Mouse (Mus musculus) liver, embryonic 11.5 days (tissue): ENCODE data around the gene Plpp7. TPM values are rescaled to one million over a fixed set of nuclear protein-coding genes. Genes with fewer than 3 reads are reported as not detected.

ENCODE experiments used
- ATAC-seq: fragments of 200-750 bp; cut with Nextera tagmentation; replicated peaks from 2 replicates; pipeline ENCODE4 v1.8.0; 2017; ENCODE audit warnings: moderate number of reproducible peaks, mild to moderate bottlenecking, moderate TSS enrichment, moderate library complexity; ENCODE audit not compliant: low FRiP score
- DNase-seq: peaks from one replicate; pipeline ENCODE4 v3.0.0-alpha.2; 2017; ENCODE audit warnings: low spot score
- H3K27ac ChIP-seq: fragments of 300-500 bp; sonication (generic); 2 replicates; pipeline ENCODE4 v1.5.1; 2014; ENCODE audit warnings: mild to moderate bottlenecking, low read depth, low read length, control low read depth
- H3K27me3 ChIP-seq: fragments of 300-500 bp; sonication (generic); replicated peaks from 2 replicates; pipeline ENCODE4 v1.6.1; 2014; ENCODE audit warnings: low read length, mixed read lengths; ENCODE audit not compliant: control insufficient read depth, insufficient read depth
- H3K36me3 ChIP-seq: fragments of 300-500 bp; sonication (generic); 2 replicates; pipeline ENCODE4 v1.6.1; 2014; ENCODE audit warnings: mild to moderate bottlenecking, low read length, moderate library complexity, mixed read lengths; ENCODE audit not compliant: control insufficient read depth, insufficient read depth
- H3K4me1 ChIP-seq: fragments of 300-500 bp; sonication (generic); replicated peaks from 2 replicates; pipeline ENCODE4 v1.6.1; 2014; ENCODE audit warnings: low read length, mixed read lengths; ENCODE audit not compliant: control insufficient read depth, insufficient read depth
- H3K4me2 ChIP-seq: fragments of 300-500 bp; sonication (generic); 2 replicates; pipeline ENCODE4 v1.6.1; 2014; ENCODE audit warnings: mild to moderate bottlenecking, control low read depth, moderate library complexity
- H3K4me3 ChIP-seq: fragments of 300-500 bp; sonication (generic); 2 replicates; pipeline ENCODE4 v1.5.1; 2014; ENCODE audit warnings: low read depth, low read length, control low read depth
- H3K9ac ChIP-seq: fragments of 300-500 bp; sonication (generic); 2 replicates; pipeline ENCODE4 v1.6.1; 2014; ENCODE audit warnings: low read depth, low read length, control low read depth
- H3K9me3 ChIP-seq: fragments of 300-500 bp; sonication (generic); 2 replicates; pipeline ENCODE4 v1.6.1; 2016; ENCODE audit warnings: low read length, inconsistent platforms, mixed read lengths; ENCODE audit not compliant: control insufficient read depth
- WGBS: fragments of 180-500 bp; shearing (Covaris S2); extraction: QIAGEN DNeasy Blood & Tissue Kit; methylation state at CpG from one replicate; pipeline ENCODE4 v1.1.7; 2014; 5-methylcytosine and 5-hydroxymethylcytosine counted together
- polyA plus RNA-seq: library from polyadenylated mRNA; unstranded; fragments of >200 nt; fragmentation: Nextera tagmentation; extraction: Ambion mirVana; gene quantifications from 2 replicates; pipeline ENCODE4 v1.2.1, GENCODE M21; 2014

Plpp7 gene
- polyA plus RNA-seq, 1 experiment from 2014 or later, result 5.3 TPM

GRCm38 (mm10) chr2:32141602-32142001 lies 46.3 kb downstream of the Plpp7 start:
- Histone ChIP-seq H3K9me3 (no peaks in the 10 kb centered on the region), H3K36me3 (no peaks in the 10 kb centered on the region), H3K4me2 (no peak overlapping the region), H3K4me1 (0 out of 2 replicates have a peak, but pooled peaks cover 3% of the 10 kb centered on the region), H3K4me3 (no peak overlapping the region), H3K9ac (no peak overlapping the region), H3K27ac (no peak overlapping the region), H3K27me3 (no peaks in the 10 kb centered on the region)
- DNase-seq (no peak), ATAC-seq (no peak)
- 64% methylated on average over 6 of the region's 6 CpGs for WGBS

DNA sequence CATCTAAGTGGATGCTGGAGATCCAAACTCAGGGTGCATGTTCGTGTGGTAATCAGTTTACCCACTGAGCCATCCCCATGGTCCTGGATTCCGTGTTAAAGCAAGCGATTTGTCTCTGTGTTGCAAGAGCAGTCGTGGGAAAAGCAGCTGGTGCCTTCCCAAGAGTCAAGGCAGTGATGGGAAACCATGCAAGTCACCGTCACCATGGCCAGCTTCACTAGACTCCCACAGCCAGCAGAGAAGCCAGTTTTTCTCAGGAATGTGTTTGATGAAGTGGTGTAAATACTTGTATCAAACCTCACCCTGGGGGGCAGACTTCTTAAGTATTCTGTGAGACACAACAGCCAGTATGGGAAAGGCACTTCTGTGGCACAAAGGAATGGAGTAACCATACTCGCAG lies 47.0 kb downstream of the Plpp7 start:
- no peak for ATAC-seq
- WGBS, result 71% methylated on average over 6 of the region's 6 CpGs
- Histone ChIP-seq H3K9me3 (no peaks in the 10 kb centered on the region), H3K27ac (no peak overlapping the region), H3K4me3 (no peak overlapping the region), H3K27me3 (no peaks in the 10 kb centered on the region), H3K4me2 (no peak overlapping the region), H3K9ac (no peak overlapping the region), H3K4me1 (peaks cover 3% of the 10 kb centered on the region; the same call in 1 of the 2 replicates), H3K36me3 (no peaks in the 10 kb centered on the region)
- no peak for DNase-seq

DNA sequence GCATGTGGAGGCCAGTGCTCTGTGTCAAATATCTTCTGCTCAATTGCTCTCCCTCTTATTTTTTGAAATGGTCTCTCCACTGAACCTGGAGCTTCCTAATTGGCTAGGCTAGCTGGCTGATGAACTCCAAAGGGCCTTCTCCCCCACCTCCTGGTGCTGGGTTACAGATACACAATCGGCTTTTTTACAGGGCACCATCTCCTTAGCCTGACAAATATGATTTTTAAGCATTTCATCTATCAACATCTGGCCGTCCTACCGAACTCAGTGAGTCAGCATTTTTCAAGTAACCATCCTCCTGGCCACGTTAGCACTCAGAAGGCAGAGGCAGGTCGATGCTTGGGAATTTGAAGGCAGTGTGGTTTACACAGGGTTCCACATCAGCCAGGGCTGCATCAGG lies 49.3 kb downstream of the Plpp7 start:
- no peak for DNase-seq
- H3K36me3 ChIP-seq, result no peaks in the 10 kb centered on the region
- 56% methylated on average over 5 of the region's 5 CpGs for WGBS
- peak; percentile 58 for ATAC-seq
- H3K27me3 ChIP-seq, result no peaks in the 10 kb centered on the region
- no peaks in the 10 kb centered on the region; the same call in 1 of the 2 replicates for H3K4me1 ChIP-seq
- H3K27ac ChIP-seq, result peak overlapping the region; percentile 25; the same call in 1 of the 2 replicates
- no peak overlapping the region for H3K4me3 ChIP-seq
- H3K9ac ChIP-seq, result no peak overlapping the region; the same call in 1 of the 2 replicates
- no peak overlapping the region for H3K4me2 ChIP-seq
- no peaks in the 10 kb centered on the region for H3K9me3 ChIP-seq

DNA sequence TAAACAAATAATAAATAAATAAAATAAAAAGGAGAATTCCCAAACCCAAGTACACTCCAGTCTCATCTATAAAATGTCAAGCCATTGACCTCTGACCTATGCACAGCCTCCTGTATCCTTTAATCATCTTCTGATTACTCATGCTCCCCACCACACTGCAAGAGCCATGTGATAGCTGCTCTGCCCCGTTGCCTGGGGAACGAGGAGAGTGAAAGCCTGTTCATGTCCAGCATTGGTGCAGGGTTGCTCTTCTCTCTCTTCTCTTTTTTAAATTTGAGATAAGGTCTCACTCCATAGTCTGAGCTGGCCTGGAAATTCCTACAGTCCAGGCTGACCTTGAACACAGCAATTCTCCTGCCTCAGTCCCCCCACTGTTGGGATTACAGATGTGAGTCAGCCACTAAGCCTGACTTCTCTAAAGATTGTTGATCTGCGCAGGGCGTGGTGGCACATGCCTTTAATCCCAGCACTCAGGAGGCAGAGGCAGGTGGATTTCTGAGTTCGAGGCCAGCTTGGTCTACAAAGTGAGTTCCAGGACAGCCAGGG lies 51.4 kb downstream of the Plpp7 start:
- H3K4me3 ChIP-seq, result no peak overlapping the region

DNA sequence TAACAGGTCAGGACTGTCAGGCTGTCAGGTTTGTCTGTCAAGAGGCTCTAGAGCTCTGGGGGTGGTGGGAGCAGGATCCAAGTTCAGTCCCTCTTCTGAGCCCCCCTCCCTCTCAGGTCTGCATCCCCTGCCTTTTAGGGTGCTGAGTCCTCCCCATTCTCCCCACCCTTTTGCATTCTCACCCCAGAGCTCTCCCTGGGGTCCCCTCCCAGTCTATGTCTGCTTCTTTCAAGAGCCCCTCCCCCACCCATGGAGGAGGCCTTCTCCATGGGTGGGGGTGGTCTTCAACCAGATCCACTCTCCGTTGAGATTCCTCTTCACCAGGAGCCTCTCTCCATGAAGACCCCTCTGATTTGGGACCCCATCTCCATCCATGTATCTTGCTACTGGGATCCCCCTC lies 54.8 kb downstream of the Plpp7 start:
- H3K4me3 ChIP-seq, result no peak overlapping the region; the same call in 1 of the 2 replicates
- H3K27ac ChIP-seq, result no peak overlapping the region
- WGBS, result 35% methylated on average over 1 of the region's 1 CpGs
- no peak for DNase-seq
- H3K4me2 ChIP-seq, result peak overlapping the region; percentile 98
- no peaks in the 10 kb centered on the region for H3K9me3 ChIP-seq
- no peaks in the 10 kb centered on the region for H3K27me3 ChIP-seq
- H3K4me1 ChIP-seq, result peaks cover 33% of the 10 kb centered on the region
- H3K36me3 ChIP-seq, result no peaks in the 10 kb centered on the region
- H3K9ac ChIP-seq, result peak overlapping the region; percentile 99
- ATAC-seq, result no peak

More for the DNA sequence above, 51.4 kb downstream of the Plpp7 start:
- WGBS, result 68% methylated on average over 5 of the region's 5 CpGs
- no peak overlapping the region for H3K4me2 ChIP-seq
- DNase-seq, result no peak
- no peak for ATAC-seq
- no peaks in the 10 kb centered on the region for H3K36me3 ChIP-seq
- H3K4me1 ChIP-seq, result peaks cover 3% of the 10 kb centered on the region
- H3K27ac ChIP-seq, result no peak overlapping the region
- no peak overlapping the region for H3K9ac ChIP-seq
- H3K9me3 ChIP-seq, result no peaks in the 10 kb centered on the region
- no peaks in the 10 kb centered on the region for H3K27me3 ChIP-seq

DNA sequence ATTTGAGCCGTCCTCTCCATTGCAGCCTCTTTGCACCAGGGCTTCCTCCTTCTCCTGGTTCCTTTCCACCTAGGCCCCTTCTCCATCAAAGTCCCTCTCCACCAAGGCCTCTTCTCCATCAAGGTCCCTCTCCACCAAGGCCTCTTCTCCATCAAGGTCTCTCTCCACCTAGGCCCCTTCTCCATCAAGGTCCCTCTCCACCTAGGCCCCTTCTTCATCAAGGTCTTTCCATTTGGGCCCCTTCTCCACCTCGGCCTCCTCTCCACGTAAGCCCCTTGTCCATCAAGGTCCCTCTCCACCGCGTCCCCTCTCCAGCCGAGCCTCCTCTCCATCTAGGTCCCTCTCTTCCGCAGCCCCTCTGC lies 55.2 kb downstream of the Plpp7 start:
- H3K4me2 ChIP-seq, result peak overlapping the region; percentile 98
- no peaks in the 10 kb centered on the region for H3K9me3 ChIP-seq
- H3K36me3 ChIP-seq, result no peaks in the 10 kb centered on the region
- H3K4me1 ChIP-seq, result peaks cover 37% of the 10 kb centered on the region
- no peaks in the 10 kb centered on the region for H3K27me3 ChIP-seq
- H3K4me3 ChIP-seq, result peak overlapping the region; percentile 96
- ATAC-seq (no peak), DNase-seq (no peak)
- H3K27ac ChIP-seq, result peak overlapping the region; percentile 99
- H3K9ac ChIP-seq, result peak overlapping the region; percentile 99
- 10% methylated on average over 7 of the region's 7 CpGs for WGBS

DNA sequence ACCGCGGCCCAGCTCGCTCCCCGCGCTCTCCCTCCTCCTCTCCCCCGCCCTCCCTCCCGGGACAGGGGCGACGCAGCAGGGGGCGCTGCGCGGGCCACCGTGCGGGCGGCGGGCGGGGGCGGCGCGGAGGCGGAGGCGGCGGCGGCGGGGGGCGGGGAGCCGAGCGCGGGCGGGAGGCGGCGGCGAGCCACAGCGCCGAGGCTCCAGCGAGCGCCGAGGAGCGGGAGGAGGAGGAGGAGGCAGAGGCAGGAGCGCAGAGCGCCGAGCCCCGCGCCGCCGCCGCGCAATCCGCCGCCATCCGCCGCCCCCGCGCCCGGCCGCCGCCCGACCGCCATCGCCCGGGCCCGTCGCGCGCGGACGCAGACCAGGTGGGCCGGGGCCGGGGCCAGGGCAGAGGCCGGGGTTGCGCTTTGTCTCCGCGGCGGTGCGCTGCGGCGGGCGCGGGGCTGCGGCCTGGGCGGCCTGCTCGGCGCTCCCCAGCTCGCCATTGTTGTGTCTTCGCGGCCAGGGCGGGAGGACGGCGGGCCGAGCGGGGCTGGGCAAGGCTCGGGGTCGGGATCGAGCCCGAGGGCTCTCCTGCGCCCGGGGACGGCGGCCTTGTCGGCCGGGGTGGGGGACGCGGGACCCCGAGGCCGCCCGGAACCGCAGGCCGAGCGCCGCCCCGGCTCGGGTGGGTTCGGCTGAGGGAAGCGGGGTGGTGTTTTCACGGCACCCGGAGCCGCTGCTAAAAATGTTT lies 55.8 kb downstream of the Plpp7 start, which contains the start of gene Prrc2b:
TSS of gene Prrc2b (plus strand) at position 159 of the 736 bp plus-strand sequence.
- Histone ChIP-seq H3K36me3 (no peaks in the 10 kb centered on the region), H3K9me3 (no peaks in the 10 kb centered on the region), H3K4me1 (peaks cover 43% of the 10 kb centered on the region), H3K27ac (peak within 1 kb of the TSS; percentile 99), H3K4me2 (peak within 1 kb of the TSS; percentile 98), H3K9ac (peak within 1 kb of the TSS; percentile 99), H3K4me3 (peak within 1 kb of the TSS; percentile 96), H3K27me3 (no peaks in the 10 kb centered on the region)
- ATAC-seq (peak; percentile 69), DNase-seq (peak; percentile 73)
- under 1% methylated on average over 78 of the region's 117 CpGs for WGBS

- no peaks in the 10 kb centered on the region for H3K9me3 ChIP-seq
- no peaks in the 10 kb centered on the region for H3K36me3 ChIP-seq
- DNase-seq (no peak), ATAC-seq (peak; percentile 47)
- peak overlapping the region; percentile 96 for H3K4me3 ChIP-seq
- H3K4me2 ChIP-seq, result peak overlapping the region; percentile 98
- peak overlapping the region; percentile 99 for H3K9ac ChIP-seq
- under 1% methylated on average over 22 of the region's 22 CpGs for WGBS
- H3K27me3 ChIP-seq, result no peaks in the 10 kb centered on the region
- H3K4me1 ChIP-seq, result peaks cover 48% of the 10 kb centered on the region
- peak overlapping the region; percentile 99 for H3K27ac ChIP-seq
These were observed 56.5 kb downstream of the Plpp7 start for GRCm38 (mm10) chr2:32151660-32152366.
